8 mouse cellular contexts compared by ENCODE assay signal in the genomic region with DNA sequence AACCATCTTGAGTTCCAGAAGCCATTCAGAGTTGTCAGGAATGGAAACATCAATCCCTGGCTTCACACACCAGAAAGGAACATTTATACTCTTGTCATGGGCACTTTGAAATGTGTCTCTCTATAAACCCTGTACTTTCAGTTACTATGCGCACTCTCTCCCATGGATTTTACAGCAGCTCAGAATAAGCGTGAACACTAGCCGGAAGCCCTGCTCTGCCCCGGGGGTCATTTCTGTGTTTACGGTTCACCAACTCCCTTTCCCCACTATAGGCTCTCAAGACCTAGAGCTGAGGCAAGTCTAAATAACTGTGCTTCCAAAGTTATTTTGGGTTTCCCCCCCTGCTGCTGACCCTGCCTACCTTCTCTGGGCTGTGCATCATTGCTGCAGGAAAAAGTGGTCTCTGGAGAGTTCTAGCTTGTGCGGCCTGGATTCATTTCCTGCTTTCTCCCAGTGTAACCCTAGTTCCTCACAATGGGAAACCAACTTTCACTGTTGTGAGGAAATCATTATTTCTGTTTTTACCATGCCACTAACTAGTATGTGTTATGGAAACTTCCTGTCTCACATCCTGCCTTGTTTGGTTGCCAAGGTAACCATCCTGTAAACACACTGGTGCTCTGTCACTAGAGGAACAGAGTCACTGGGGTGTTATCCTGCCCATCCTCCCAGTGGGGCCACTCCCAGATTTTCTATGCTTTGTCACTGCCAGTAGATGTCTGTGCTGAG. TPM values are rescaled to one million over a fixed set of nuclear protein-coding genes. Genes with fewer than 3 reads are reported as not detected.
DNase-seq lines count a peak whose midpoint lies in the region; ATAC-seq lines count a peak whose summit lies in the region.

No protein-coding gene starts in this region.

- 57% methylated on average over 6 of the region's 6 CpGs for WGBS in heart, embryonic 16.5 days
- WGBS in large intestine, adult 2 months = 66% methylated on average over 6 of the region's 6 CpGs

- no peaks in the 10 kb centered on the region for H3K27me3 ChIP-seq in heart, embryonic 16.5 days (ENCODE audit: control insufficient read depth, insufficient read depth, low read length)

- no peak overlapping the region for H3K4me2 ChIP-seq in heart, embryonic 16.5 days (ENCODE audit: low read depth, low read length)

- H3K9me3 ChIP-seq in heart, embryonic 16.5 days (replicated peaks; ENCODE audit: control insufficient read depth, low read length) = no peaks in the 10 kb centered on the region

- H3K36me3 ChIP-seq in heart, embryonic 16.5 days (ENCODE audit: control insufficient read depth, insufficient read depth) = peaks cover 49% of the 10 kb centered on the region

- no peaks in the 10 kb centered on the region for H3K4me1 ChIP-seq in heart, embryonic 16.5 days (ENCODE audit: control insufficient read depth, insufficient read depth, low read length)

- H3K4me3 ChIP-seq in heart, embryonic 16.5 days (ENCODE audit: low read length) = no peak overlapping the region

- ATAC-seq in heart, embryonic 16.5 days (replicated peaks; ENCODE audit: extremely low read depth, insufficient read depth, low FRiP score) = peak; percentile 86

- DNase-seq in spleen, postnatal 36 days (ENCODE audit: low spot score in 2 of 2) = peak; percentile 40 to 53
- DNase-seq in spleen, postnatal 4 days (ENCODE audit: low spot score in 2 of 2) = no peak
- peak; percentile 70 for DNase-seq in embryo, embryonic 10.5 days (ENCODE audit: low spot score)
- DNase-seq in large intestine, adult 2 months (ENCODE audit: low read depth, low spot score) = peak; percentile 35
- peak; percentile 58 to 81 for DNase-seq in monocyte, adult 2 months (ENCODE audit: low read depth in 1 of 2, low spot score in 2 of 2)
- no peak for DNase-seq in frontal cortex, postnatal 25 days (ENCODE audit: low spot score in 2 of 2)
- no peak for DNase-seq in left cerebral cortex, adult 9 months (ENCODE audit: low spot score in 2 of 2)

- peak overlapping the region; percentile 71 for H3K27ac ChIP-seq in heart, embryonic 16.5 days (ENCODE audit: low read length)

- H3K9ac ChIP-seq in heart, embryonic 16.5 days (ENCODE audit: low read length) = no peak overlapping the region

RNA-seq across cellular contexts. Expression of a gene that starts 20.4 kb away (rescaled TPM):
- 54.4 and 60.7 TPM in 2 replicates for polyA plus RNA-seq in heart, embryonic 16.5 days (2015; fragmentation: Nextera tagmentation; extraction: Ambion mirVana)
- 30.2 and 45.8 TPM in 2 replicates for polyA plus RNA-seq in large intestine, adult 2 months (2012; rRNA removed)

RNA-seq across cellular contexts. Expression of a gene that starts 20.4 kb away (rescaled TPM):
- polyA plus RNA-seq in heart, embryonic 16.5 days (2015; fragmentation: Nextera tagmentation; extraction: Ambion mirVana) = 197 and 222 TPM in 2 replicates
- polyA plus RNA-seq in large intestine, adult 2 months (2012; rRNA removed) = 60.6 and 65.5 TPM in 2 replicates

Comparison
In these comparisons a context has a peak if more than half of its experiments do, and no peak if none do; other contexts are left out.
1. DNase-seq: peak in spleen, postnatal 36 days (2 of 2), embryo, embryonic 10.5 days (single experiment), large intestine, adult 2 months (single experiment) and monocyte, adult 2 months (2 of 2); none in spleen, postnatal 4 days (0 of 2), frontal cortex, postnatal 25 days (0 of 2) and left cerebral cortex, adult 9 months (0 of 2).